Comparison of ENCODE assay signal across 8 mouse cellular contexts in genomic region chr12:84819236-84820168, GRCm38 (mm10). TPM values are rescaled to one million over a fixed set of nuclear protein-coding genes. Genes with fewer than 3 reads are reported as not detected.
DNase-seq lines count a peak whose midpoint lies in the region; ATAC-seq and TF ChIP-seq lines count a peak whose summit lies in the region.

No protein-coding gene starts in this region.

- no peak for TF ChIP-seq CTCF in kidney, adult 2 months (conservative IDR thresholded peaks at IDR 0.05; ENCODE audit: insufficient read depth, insufficient read length, low read depth, low read length)

- H3K9me3 ChIP-seq in limb, embryonic 13.5 days: no peaks in the 10 kb centered on the region
- no peaks in the 10 kb centered on the region for H3K9me3 ChIP-seq in kidney, embryonic 16.5 days (ENCODE audit: low read length)

- no peaks in the 10 kb centered on the region for H3K36me3 ChIP-seq in limb, embryonic 13.5 days
- no peaks in the 10 kb centered on the region for H3K36me3 ChIP-seq in kidney, adult 2 months (ENCODE audit: control insufficient read depth, insufficient read depth, low read length)
- no peaks in the 10 kb centered on the region for H3K36me3 ChIP-seq in kidney, embryonic 16.5 days (ENCODE audit: insufficient read depth, low read length)

- no peak overlapping the region for H3K27ac ChIP-seq in limb, embryonic 13.5 days
- H3K27ac ChIP-seq in kidney, adult 2 months (ENCODE audit: insufficient read depth, low read depth, low read length): no peak overlapping the region
- H3K27ac ChIP-seq in kidney, embryonic 16.5 days (ENCODE audit: low read length): no peak overlapping the region

- no peak for DNase-seq in cerebellum, postnatal 4 days (ENCODE audit: low spot score in 2 of 2)
- peak; percentile 28 for DNase-seq in testis, postnatal 14 days (ENCODE audit: low spot score)
- DNase-seq in testis, postnatal 10 days (ENCODE audit: low spot score): no peak
- no peak for DNase-seq in ovary, postnatal 14 days (ENCODE audit: low spot score)
- no peak for DNase-seq in kidney, adult 2 months

- H3K4me1 ChIP-seq in limb, embryonic 13.5 days: no peaks in the 10 kb centered on the region
- no peaks in the 10 kb centered on the region for H3K4me1 ChIP-seq in kidney, adult 2 months (ENCODE audit: control insufficient read depth, insufficient read depth, low read length)
- no peaks in the 10 kb centered on the region for H3K4me1 ChIP-seq in kidney, embryonic 16.5 days (ENCODE audit: insufficient read depth, low read length)

- no peak overlapping the region for H3K9ac ChIP-seq in limb, embryonic 13.5 days
- no peak overlapping the region for H3K9ac ChIP-seq in kidney, embryonic 16.5 days (replicated peaks; ENCODE audit: low read length)

- TF ChIP-seq POLR2A in kidney, adult 2 months (IDR thresholded peaks at IDR 0.05; ENCODE audit: low read depth, low read length): no peak

- H3K27me3 ChIP-seq in limb, embryonic 13.5 days: peaks cover 4% of the 10 kb centered on the region
- no peaks in the 10 kb centered on the region for H3K27me3 ChIP-seq in kidney, adult 2 months (replicated peaks; ENCODE audit: control insufficient read depth, insufficient read depth, low read length)
- H3K27me3 ChIP-seq in kidney, embryonic 16.5 days (ENCODE audit: insufficient read depth, low read length): no peaks in the 10 kb centered on the region

- H3K4me2 ChIP-seq in limb, embryonic 13.5 days (replicated peaks): no peak overlapping the region
- H3K4me2 ChIP-seq in kidney, embryonic 16.5 days (replicated peaks; ENCODE audit: low read depth, low read length): no peak overlapping the region

- 80% methylated on average over 13 of the region's 13 CpGs for WGBS in limb, embryonic 13.5 days
- 90% methylated on average over 13 of the region's 13 CpGs for WGBS in kidney, adult 2 months
- 87% methylated on average over 13 of the region's 13 CpGs for WGBS in kidney, embryonic 16.5 days

- peak; percentile 43; the same call in 1 of the 2 replicates for ATAC-seq in cerebellum, adult (ENCODE audit: insufficient number of reproducible peaks, low FRiP score, low TSS enrichment)
- ATAC-seq in limb, embryonic 13.5 days (ENCODE audit: low FRiP score, low read depth): peak; percentile 44; the same call in 1 of the 2 replicates
- no peak for ATAC-seq in kidney, embryonic 16.5 days (ENCODE audit: low FRiP score, low TSS enrichment)

- H3K4me3 ChIP-seq in limb, embryonic 13.5 days: no peak overlapping the region
- H3K4me3 ChIP-seq in kidney, adult 2 months (ENCODE audit: insufficient read depth, low read depth, low read length): no peak overlapping the region
- no peak overlapping the region for H3K4me3 ChIP-seq in kidney, embryonic 16.5 days (ENCODE audit: low read length)

RNA-seq across cellular contexts. Expression of gene Isca2, which starts 46.5 kb away (rescaled TPM):
- polyA plus RNA-seq in limb, embryonic 13.5 days (2015; fragmentation: Nextera tagmentation; extraction: Ambion mirVana): 152 and 153 TPM in 2 replicates
- polyA plus RNA-seq in kidney, adult 2 months (2012; rRNA removed): 98.5 and 105 TPM in 2 replicates
- polyA plus RNA-seq in kidney, embryonic 16.5 days (2015; fragmentation: Nextera tagmentation; extraction: Ambion mirVana): 148 and 150 TPM in 2 replicates

RNA-seq across cellular contexts. Expression of gene Npc2, which starts 46.5 kb away (rescaled TPM):
- 78.9 and 79.4 TPM in 2 replicates for polyA plus RNA-seq in limb, embryonic 13.5 days (2015; fragmentation: Nextera tagmentation; extraction: Ambion mirVana)
- 169 and 179 TPM in 2 replicates for polyA plus RNA-seq in kidney, adult 2 months (2012; rRNA removed)
- polyA plus RNA-seq in kidney, embryonic 16.5 days (2015; fragmentation: Nextera tagmentation; extraction: Ambion mirVana): 65.4 and 69.8 TPM in 2 replicates

RNA-seq across cellular contexts. Expression of gene Ltbp2, which starts 56.8 kb away (rescaled TPM):
- 1.0 and 2.7 TPM in 2 replicates for polyA plus RNA-seq in limb, embryonic 13.5 days (2015; fragmentation: Nextera tagmentation; extraction: Ambion mirVana)
- 1.5 and 2.2 TPM in 2 replicates for polyA plus RNA-seq in kidney, adult 2 months (2012; rRNA removed)
- polyA plus RNA-seq in kidney, embryonic 16.5 days (2015; fragmentation: Nextera tagmentation; extraction: Ambion mirVana): 0.89 and 0.98 TPM in 2 replicates
